Mouse (Mus musculus): Measurements from ENCODE around the gene Elavl3. TPM values are rescaled to one million over a fixed set of nuclear protein-coding genes. Genes with fewer than 3 reads are reported as not detected.
A peak's percentile ranks its signal among the peaks of the same experiment; 100 is the strongest.

Elavl3 gene
- polyA plus RNA-seq, 1 experiment, result 0.06 TPM

- TF ChIP-seq POLR2AphosphoS2 (IDR thresholded peaks at IDR 0.05; ENCODE audit: insufficient read length, low read depth) (no peak), TCF3 (IDR thresholded peaks at IDR 0.05; ENCODE audit: insufficient read length, low read depth) (no peak), POLR2A (IDR thresholded peaks at IDR 0.05; ENCODE audit: insufficient read length, low read depth) (no peak), SRF (IDR thresholded peaks at IDR 0.05; ENCODE audit: control insufficient read depth, insufficient read length, low read depth) (no peak)
These were observed 16.4 kb downstream of the Elavl3 start for GRCm38 (mm10) chr9:22035300-22036044.

GRCm38 (mm10) chr9:22030386-22030785, 21.4 kb downstream of the Elavl3 start:
- H3K36me3 ChIP-seq (ENCODE audit: control insufficient read depth, insufficient read depth), result no peaks in the 10 kb centered on the region
- H3K27me3 ChIP-seq (ENCODE audit: control insufficient read depth, insufficient read depth, insufficient read length), result peaks cover 46% of the 10 kb centered on the region
- no peak for TF ChIP-seq E2F4 (IDR thresholded peaks at IDR 0.05; ENCODE audit: insufficient read depth)
- TF ChIP-seq MYOD1 (IDR thresholded peaks at IDR 0.05; ENCODE audit: control insufficient read depth in 1 of 3, insufficient read length in 2 of 3, low read depth in 2 of 3), result no peak
- TF ChIP-seq TCF12 (IDR thresholded peaks at IDR 0.05; ENCODE audit: insufficient read depth, poor library complexity, severe bottlenecking), result no peak
- TF ChIP-seq POLR2AphosphoS2 (IDR thresholded peaks at IDR 0.05; ENCODE audit: insufficient read length, low read depth), result no peak
- no peak for TF ChIP-seq POLR2A (IDR thresholded peaks at IDR 0.05; ENCODE audit: insufficient read length, low read depth)
- TF ChIP-seq SRF (IDR thresholded peaks at IDR 0.05; ENCODE audit: control insufficient read depth, insufficient read length, low read depth), result no peak
- no peak for TF ChIP-seq USF1 (IDR thresholded peaks at IDR 0.05; ENCODE audit: low read depth)
- no peak for TF ChIP-seq MYOG (IDR thresholded peaks at IDR 0.05; ENCODE audit: control insufficient read depth in 1 of 3, insufficient read depth in 1 of 3, insufficient read length in 2 of 3, low read depth in 2 of 3)
- no peak for TF ChIP-seq CEBPB (IDR thresholded peaks at IDR 0.05; ENCODE audit: insufficient read depth, poor library complexity, severe bottlenecking)
- TF ChIP-seq REST (IDR thresholded peaks at IDR 0.05; ENCODE audit: insufficient read depth, insufficient read length), result no peak
- TF ChIP-seq MAX (IDR thresholded peaks at IDR 0.05; ENCODE audit: low read depth), result no peak
- no peak for TF ChIP-seq TCF3 (IDR thresholded peaks at IDR 0.05; ENCODE audit: insufficient read length, low read depth)
- H3ac ChIP-seq (ENCODE audit: control insufficient read depth, insufficient read length), result no peak overlapping the region
- H3K79me2 ChIP-seq (ENCODE audit: control insufficient read depth, insufficient read depth), result no peaks in the 10 kb centered on the region
- H3K4me3 ChIP-seq, result no peak overlapping the region
- H3K4me2 ChIP-seq (ENCODE audit: low read depth), result no peak overlapping the region

More at GRCm38 (mm10) chr9:22035300-22036044, 16.4 kb downstream of the Elavl3 start:
- Histone ChIP-seq H3K79me2 (ENCODE audit: control insufficient read depth, insufficient read depth) (no peaks in the 10 kb centered on the region), H3K4me2 (ENCODE audit: low read depth) (no peak overlapping the region), H3K27me3 (ENCODE audit: control insufficient read depth, insufficient read depth, insufficient read length) (peaks cover 53% of the 10 kb centered on the region), H3K36me3 (ENCODE audit: control insufficient read depth, insufficient read depth) (no peaks in the 10 kb centered on the region), H3ac (ENCODE audit: control insufficient read depth, insufficient read length) (no peak overlapping the region), H3K4me3 (no peak overlapping the region)

- no peak overlapping the region for H3ac ChIP-seq (ENCODE audit: control insufficient read depth, insufficient read length)
- H3K4me3 ChIP-seq, result no peak overlapping the region
- H3K79me2 ChIP-seq (ENCODE audit: control insufficient read depth, insufficient read depth), result no peaks in the 10 kb centered on the region
- TF ChIP-seq REST (IDR thresholded peaks at IDR 0.05; ENCODE audit: insufficient read depth, insufficient read length), result no peak
- TF ChIP-seq E2F4 (IDR thresholded peaks at IDR 0.05; ENCODE audit: insufficient read depth), result no peak
- no peak for TF ChIP-seq MYOD1 (IDR thresholded peaks at IDR 0.05; ENCODE audit: control insufficient read depth in 1 of 3, insufficient read length in 2 of 3, low read depth in 2 of 3)
- no peaks in the 10 kb centered on the region for H3K36me3 ChIP-seq (ENCODE audit: control insufficient read depth, insufficient read depth)
- no peak overlapping the region for H3K4me2 ChIP-seq (ENCODE audit: low read depth)
- H3K27me3 ChIP-seq (ENCODE audit: control insufficient read depth, insufficient read depth, insufficient read length), result peaks cover 36% of the 10 kb centered on the region
These were observed 23.4 kb downstream of the Elavl3 start for GRCm38 (mm10) chr9:22028467-22028866.

GRCm38 (mm10) chr9:22024592-22024991, 27.2 kb downstream of the Elavl3 start:
- Histone ChIP-seq H3K79me2 (ENCODE audit: control insufficient read depth, insufficient read depth) (no peaks in the 10 kb centered on the region), H3K4me2 (ENCODE audit: low read depth) (no peak overlapping the region), H3K36me3 (ENCODE audit: control insufficient read depth, insufficient read depth) (no peaks in the 10 kb centered on the region), H3K27me3 (ENCODE audit: control insufficient read depth, insufficient read depth, insufficient read length) (peaks cover 14% of the 10 kb centered on the region), H3ac (ENCODE audit: control insufficient read depth, insufficient read length) (no peak overlapping the region), H3K4me3 (no peak overlapping the region)
- no peak for TF ChIP-seq TCF12 (IDR thresholded peaks at IDR 0.05; ENCODE audit: insufficient read depth, poor library complexity, severe bottlenecking)
- peak in 2 of 3 experiments; percentile 6 to 87 for TF ChIP-seq MYOD1 (IDR thresholded peaks at IDR 0.05; ENCODE audit: control insufficient read depth in 1 of 3, insufficient read length in 2 of 3, low read depth in 2 of 3)
- TF ChIP-seq USF1 (IDR thresholded peaks at IDR 0.05; ENCODE audit: low read depth), result no peak
- no peak for TF ChIP-seq CEBPB (IDR thresholded peaks at IDR 0.05; ENCODE audit: insufficient read depth, poor library complexity, severe bottlenecking)
- no peak for TF ChIP-seq POLR2A (IDR thresholded peaks at IDR 0.05; ENCODE audit: insufficient read length, low read depth)
- peak in 2 of 3 experiments; percentile 5 to 57 for TF ChIP-seq MYOG (IDR thresholded peaks at IDR 0.05; ENCODE audit: control insufficient read depth in 1 of 3, insufficient read depth in 1 of 3, insufficient read length in 2 of 3, low read depth in 2 of 3)
- TF ChIP-seq SRF (IDR thresholded peaks at IDR 0.05; ENCODE audit: control insufficient read depth, insufficient read length, low read depth), result no peak
- no peak for TF ChIP-seq MAX (IDR thresholded peaks at IDR 0.05; ENCODE audit: low read depth)
- TF ChIP-seq POLR2AphosphoS2 (IDR thresholded peaks at IDR 0.05; ENCODE audit: insufficient read length, low read depth), result no peak
- TF ChIP-seq TCF3 (IDR thresholded peaks at IDR 0.05; ENCODE audit: insufficient read length, low read depth), result no peak
- no peak for TF ChIP-seq REST (IDR thresholded peaks at IDR 0.05; ENCODE audit: insufficient read depth, insufficient read length)

- H3K4me3 ChIP-seq, result no peak overlapping the region
- H3K36me3 ChIP-seq (ENCODE audit: control insufficient read depth, insufficient read depth), result no peaks in the 10 kb centered on the region
- no peak overlapping the region for H3K4me2 ChIP-seq (ENCODE audit: low read depth)
- TF ChIP-seq POLR2A (IDR thresholded peaks at IDR 0.05; ENCODE audit: insufficient read length, low read depth) (no peak), MAX (IDR thresholded peaks at IDR 0.05; ENCODE audit: low read depth) (no peak), SRF (IDR thresholded peaks at IDR 0.05; ENCODE audit: control insufficient read depth, insufficient read length, low read depth) (no peak), POLR2AphosphoS2 (IDR thresholded peaks at IDR 0.05; ENCODE audit: insufficient read length, low read depth) (no peak), TCF12 (IDR thresholded peaks at IDR 0.05; ENCODE audit: insufficient read depth, poor library complexity, severe bottlenecking) (no peak), USF1 (IDR thresholded peaks at IDR 0.05; ENCODE audit: low read depth) (no peak), MYOG (IDR thresholded peaks at IDR 0.05; ENCODE audit: control insufficient read depth in 1 of 3, insufficient read depth in 1 of 3, insufficient read length in 2 of 3, low read depth in 2 of 3) (no peak), TCF3 (IDR thresholded peaks at IDR 0.05; ENCODE audit: insufficient read length, low read depth) (no peak), MYOD1 (IDR thresholded peaks at IDR 0.05; ENCODE audit: control insufficient read depth in 1 of 3, insufficient read length in 2 of 3, low read depth in 2 of 3) (no peak), CEBPB (IDR thresholded peaks at IDR 0.05; ENCODE audit: insufficient read depth, poor library complexity, severe bottlenecking) (no peak), REST (IDR thresholded peaks at IDR 0.05; ENCODE audit: insufficient read depth, insufficient read length) (no peak), E2F4 (IDR thresholded peaks at IDR 0.05; ENCODE audit: insufficient read depth) (no peak)
- H3K27me3 ChIP-seq (ENCODE audit: control insufficient read depth, insufficient read depth, insufficient read length), result no peaks in the 10 kb centered on the region
- H3K79me2 ChIP-seq (ENCODE audit: control insufficient read depth, insufficient read depth), result no peaks in the 10 kb centered on the region
- no peak overlapping the region for H3ac ChIP-seq (ENCODE audit: control insufficient read depth, insufficient read length)
These were observed 34.5 kb downstream of the Elavl3 start for GRCm38 (mm10) chr9:22017208-22017825.

Data from myocyte (in vitro differentiated cells).